In genomic region chr16:87784405-87784994, GRCm38 (mm10) we compare ENCODE assay signal across 9 mouse cellular contexts.
DNase-seq lines count a peak whose midpoint lies in the region; ATAC-seq and TF ChIP-seq lines count a peak whose summit lies in the region.
"Had no signal": no experiment of that assay in that cellular context is flagged by ENCODE, and none has a peak within 500 bp of the region (broad histone marks: within the 10 kb centered on the region; RNA-seq: fewer than 3 reads in every experiment).

No protein-coding gene starts in this region.

- H3K9ac ChIP-seq in lung, embryonic 14.5 days: no peak overlapping the region

- peak overlapping the region; percentile 58; the same call in 1 of the 2 replicates for H3K27ac ChIP-seq in lung, embryonic 14.5 days (ENCODE audit: low read depth)

- intact Hi-C loops in heart, postnatal 36 days (cut with DNase I): no loop called here

- peak; percentile 78 for ATAC-seq in lung, embryonic 14.5 days (ENCODE audit: insufficient read depth)
- ATAC-seq in erythroblast, adult 5-6 weeks (replicated peaks; ENCODE audit: low FRiP score, poor library complexity, severe bottlenecking): no peak

- H3K36me3 ChIP-seq in lung, embryonic 14.5 days (ENCODE audit: insufficient read depth): no peaks in the 10 kb centered on the region

- no peaks in the 10 kb centered on the region for H3K27me3 ChIP-seq in lung, embryonic 14.5 days (ENCODE audit: insufficient read depth, low read length)

- WGBS in lung, embryonic 14.5 days: 31% methylated on average over 13 of the region's 13 CpGs

- DNase-seq in embryo, embryonic 10 days (ENCODE audit: low spot score): peak; percentile 28
- no peak for DNase-seq in embryo, embryonic 11 days
- DNase-seq in R1 (ENCODE audit: low read depth, low spot score): peak; percentile 41
- peak; percentile 5 to 10 for DNase-seq in heart, postnatal 36 days
- DNase-seq in lung, embryonic 14.5 days: peak; percentile 62
- no peak for DNase-seq in thymus, postnatal 36 days
- no peak for DNase-seq in thymus, postnatal 4 days
- DNase-seq: spleen, adult 18-20 months had no signal

- no peak for TF ChIP-seq CTCF in lung, embryonic 14.5 days (IDR thresholded peaks at IDR 0.05; ENCODE audit: low read depth)

- no peaks in the 10 kb centered on the region for H3K9me3 ChIP-seq in lung, embryonic 14.5 days (ENCODE audit: low read depth, low read length)

- 0 out of 2 replicates have a peak, but pooled peaks cover 2% of the 10 kb centered on the region for H3K4me1 ChIP-seq in lung, embryonic 14.5 days (ENCODE audit: insufficient read depth)

- H3K4me2 ChIP-seq in lung, embryonic 14.5 days: peak overlapping the region; percentile 36; the same call in 1 of the 2 replicates

- H3K4me3 ChIP-seq in lung, embryonic 14.5 days (ENCODE audit: low read depth, low read length): no peak overlapping the region

Comparison
In these comparisons a context has a peak if more than half of its experiments do, and no peak if none do; other contexts are left out.
1. DNase-seq: peak in embryo, embryonic 10 days (single experiment), R1 (single experiment), heart, postnatal 36 days (2 of 2) and lung, embryonic 14.5 days (single experiment); none in embryo, embryonic 11 days (single experiment), thymus, postnatal 36 days (0 of 2) and thymus, postnatal 4 days (single experiment).